Mouse (Mus musculus): ENCODE data around the gene Proser1.

The Proser1 gene

DNA sequence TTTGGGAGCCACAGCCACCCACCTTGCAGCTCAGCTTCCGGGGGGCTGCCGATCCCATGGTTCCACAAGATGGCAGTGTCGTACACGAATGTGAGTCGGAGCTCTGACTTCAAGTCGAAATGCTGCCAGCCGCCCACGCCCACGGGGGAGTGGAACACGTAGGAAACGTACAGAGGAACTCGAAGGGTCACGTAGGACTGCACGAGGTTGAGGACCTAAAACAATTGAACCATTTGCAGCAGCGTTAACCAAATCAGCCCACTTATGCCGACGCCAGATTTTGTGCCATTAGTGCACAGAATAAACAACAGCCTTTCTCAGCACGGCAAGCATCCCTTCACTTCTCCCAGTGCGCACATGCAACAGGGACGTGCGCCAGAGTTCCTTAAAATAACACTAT lies 62.3 kb downstream of the Proser1 start:
- in situ Hi-C loops (cut with MboI, MseI) = loop anchor here in 1 of 2 experiments (5.0 to 10.0 kb wide), 2 partner anchors 67 to 699 kb away; no protein-coding TSS in a partner anchor

- in situ Hi-C loops (cut with MboI, MseI) = no loop called here
Measured at GRCm38 (mm10) chr3:53530305-53530704, 66.8 kb downstream of the Proser1 start.

Measured in T-helper 17 cell (primary cell).